Mouse (Mus musculus) myocyte (in vitro differentiated cells): ENCODE results near the gene BC051142.

Source experiments
- MAX ChIP-seq: IDR thresholded peaks from one replicate; pipeline ENCODE4 v1.6.1; 2011; ENCODE audit warnings: low read depth, mild to moderate bottlenecking, control low read depth
- MYOD1 ChIP-seq, 3 experiments: IDR thresholded peaks; one replicate each; pipeline ENCODE4 v1.6.1; 2011; ENCODE audit warnings: control low read depth in 2 of 3, low read depth in 2 of 3, mild to moderate bottlenecking in 2 of 3, moderate library complexity in 1 of 3; ENCODE audit not compliant: insufficient read length in 2 of 3, control insufficient read depth in 1 of 3
- POLR2A ChIP-seq: IDR thresholded peaks from one replicate; pipeline ENCODE4 v1.6.1; 2011; ENCODE audit warnings: low read depth, mild to moderate bottlenecking, control low read depth, moderate library complexity; ENCODE audit not compliant: insufficient read length
- POLR2AphosphoS2 ChIP-seq: IDR thresholded peaks from one replicate; pipeline ENCODE4 v1.6.1; 2011; ENCODE audit warnings: low read depth, control low read depth; ENCODE audit not compliant: insufficient read length
- REST ChIP-seq: IDR thresholded peaks from one replicate; pipeline ENCODE4 v1.6.1; 2011; ENCODE audit warnings: mild to moderate bottlenecking, control low read depth, moderate library complexity; ENCODE audit not compliant: insufficient read depth, insufficient read length
- SRF ChIP-seq: IDR thresholded peaks from one replicate; pipeline ENCODE4 v1.6.1; 2011; ENCODE audit warnings: low read depth; ENCODE audit not compliant: control insufficient read depth, insufficient read length
- TCF12 ChIP-seq: IDR thresholded peaks from one replicate; pipeline ENCODE4 v1.6.1; 2011; ENCODE audit warnings: mild to moderate bottlenecking, control low read depth; ENCODE audit not compliant: poor library complexity, insufficient read depth, severe bottlenecking
- TCF3 ChIP-seq: IDR thresholded peaks from one replicate; pipeline ENCODE4 v1.6.1; 2011; ENCODE audit warnings: low read depth, control low read depth; ENCODE audit not compliant: insufficient read length
- USF1 ChIP-seq: IDR thresholded peaks from one replicate; pipeline ENCODE4 v1.6.1; 2011; ENCODE audit warnings: low read depth, mild to moderate bottlenecking, control low read depth, moderate library complexity

GRCm38 (mm10) chr17:34392321-34392720, 6.3 kb upstream of the BC051142 start:
- no peak for TF ChIP-seq POLR2A
- no peak for TF ChIP-seq MAX
- no peak for TF ChIP-seq SRF
- TF ChIP-seq TCF12 = no peak
- TF ChIP-seq USF1 = no peak
- no peak for TF ChIP-seq REST
- no peak for TF ChIP-seq TCF3
- no peak for TF ChIP-seq POLR2AphosphoS2
- TF ChIP-seq MYOD1 (IDR thresholded peaks at IDR 0.05; ENCODE audit: control insufficient read depth in 1 of 3, insufficient read length in 2 of 3, low read depth in 2 of 3) = no peak
